Mouse (Mus musculus) bone marrow, adult 2 months (tissue): ENCODE data around the gene Rab20.

Source experiments
- CTCF ChIP-seq: fragments of 200-500 bp; IDR thresholded peaks from 2 replicates; pipeline ENCODE4 v1.5.1; 2011; ENCODE audit warnings: low read length, control low read depth; ENCODE audit not compliant: control insufficient read depth, insufficient read depth
- POLR2A ChIP-seq: fragments of 200-500 bp; IDR thresholded peaks from 2 replicates; pipeline ENCODE4 v1.6.1; 2011; ENCODE audit warnings: low read depth, mild to moderate bottlenecking, control low read depth, low read length, borderline replicate concordance; ENCODE audit not compliant: control insufficient read depth

- TF ChIP-seq CTCF (no peak), POLR2A (no peak)
Measured at GRCm38 (mm10) chr8:11457981-11458836, 20.3 kb downstream of the Rab20 start.
